Mouse (Mus musculus) adipocyte (in vitro differentiated cells): Measurements from ENCODE around the gene Pim3.
"Not testable (repeated sequence)": the region's sequence is repeated elsewhere in the genome, so short reads cannot be mapped to it uniquely, and the experiment has no call there.

Experiments used
- DNase-seq: peaks from one replicate; pipeline ENCODE4 v3.0.0-alpha.2; 2016; ENCODE audit warnings: low spot score

Pim3 gene

GRCm38 (mm10) chr15:88861772-88862622 is at the start of gene Pim3:
TSS of gene Pim3 (plus strand) at chr15:88862186.
- DNase-seq, result peak; percentile 96

- no peak for DNase-seq
Observed at GRCm38 (mm10) chr15:88813262-88813661, 48.7 kb upstream of the Pim3 start.

GRCm38 (mm10) chr15:88813873-88814272 is 48.1 kb upstream of the Pim3 start:
- not testable (repeated sequence) for DNase-seq

GRCm38 (mm10) chr15:88814411-88815047 is 47.5 kb upstream of the Pim3 start:
- DNase-seq, result no peak

GRCm38 (mm10) chr15:88815196-88815700 is 46.7 kb upstream of the Pim3 start:
- no peak for DNase-seq

GRCm38 (mm10) chr15:88819026-88819905 is 42.7 kb upstream of the Pim3 start, which contains the start of the genes Alg12 and Creld2:
TSS of gene Alg12 (minus strand) at chr15:88819318.
TSS of gene Creld2 (plus strand) at chr15:88819646.
- DNase-seq, result peak; percentile 99

GRCm38 (mm10) chr15:88819906-88820303 is 42.1 kb upstream of the Pim3 start:
- DNase-seq, result no peak

GRCm38 (mm10) chr15:88821403-88821802 is 40.6 kb upstream of the Pim3 start:
- DNase-seq, result no peak

GRCm38 (mm10) chr15:88822513-88822912 is 39.5 kb upstream of the Pim3 start:
- no peak for DNase-seq

- DNase-seq, result no peak
Observed at GRCm38 (mm10) chr15:88823376-88823775, 38.6 kb upstream of the Pim3 start.

- no peak for DNase-seq
Observed at GRCm38 (mm10) chr15:88827466-88827865, 34.5 kb upstream of the Pim3 start.

- DNase-seq, result peak; percentile 80
Observed at GRCm38 (mm10) chr15:88827991-88828799, 33.8 kb upstream of the Pim3 start.

GRCm38 (mm10) chr15:88828800-88829705 is 32.9 kb upstream of the Pim3 start:
- peak; percentile 89 for DNase-seq

GRCm38 (mm10) chr15:88829791-88830440 is 32.1 kb upstream of the Pim3 start:
- peak; percentile 50 for DNase-seq

GRCm38 (mm10) chr15:88830696-88831095 is 31.3 kb upstream of the Pim3 start:
- no peak for DNase-seq

- DNase-seq, result no peak
Observed at GRCm38 (mm10) chr15:88831482-88831881, 30.5 kb upstream of the Pim3 start.

- DNase-seq, result no peak
Observed at GRCm38 (mm10) chr15:88832536-88832935, 29.4 kb upstream of the Pim3 start.

- DNase-seq, result no peak
Observed at GRCm38 (mm10) chr15:88836031-88836430, 26.0 kb upstream of the Pim3 start.

GRCm38 (mm10) chr15:88836571-88836970 is 25.4 kb upstream of the Pim3 start:
- DNase-seq, result no peak
